Mouse (Mus musculus) erythroblast, adult 5-6 weeks (primary cell): ENCODE data around the gene Zfp444. TPM values are rescaled to one million over a fixed set of nuclear protein-coding genes. Genes with fewer than 3 reads are reported as not detected.
A peak's percentile ranks its signal among the peaks of the same experiment; 100 is the strongest.
"Not testable (repeated sequence)": the region's sequence is repeated elsewhere in the genome, so short reads cannot be mapped to it uniquely, and the experiment has no call there.

Experiments used
- ATAC-seq: replicated peaks from 2 replicates; pipeline ENCODE4 v1.8.0; 2016; ENCODE audit warnings: moderate number of reproducible peaks, mild to moderate bottlenecking, moderate TSS enrichment, inconsistent platforms; ENCODE audit not compliant: poor library complexity, low FRiP score, severe bottlenecking
- total RNA-seq, 2 experiments: library from RNA; stranded (forward) in 1 of 2; stranded (reverse) in 1 of 2; fragments of 150-400 nt in 1 of 2; fragments of 200-764, 138-1000 nt in 1 of 2; gene quantifications; 2 replicates each; pipeline versions ENCODE4 v1.2.3 to v1.2.4; 2015 to 2017; ENCODE audit warnings: low replicate concordance in 2 of 2

Gene Zfp444
- total RNA-seq, 2 experiments from 2014 or later, result 0.77 to 5.7 TPM

DNA sequence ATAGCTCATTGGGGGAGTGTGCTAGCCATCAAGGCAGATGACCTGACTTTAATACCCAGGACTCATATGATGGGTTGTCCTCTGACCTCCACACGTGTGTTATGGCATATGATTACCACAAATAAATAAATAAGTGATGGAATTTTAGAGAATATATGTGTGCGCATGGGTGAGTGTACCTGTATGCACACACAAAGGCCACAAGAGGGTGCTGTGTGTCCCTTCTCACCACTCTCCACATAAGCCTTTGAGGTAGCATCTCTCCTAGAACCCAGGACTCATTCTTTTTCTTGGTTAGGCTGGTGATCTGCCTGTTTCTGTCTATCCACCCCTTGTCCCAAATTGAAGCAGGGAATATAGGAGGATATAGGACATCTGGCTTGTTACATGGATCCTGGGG is 23.8 kb downstream of the Zfp444 start:
- no peak for ATAC-seq

DNA sequence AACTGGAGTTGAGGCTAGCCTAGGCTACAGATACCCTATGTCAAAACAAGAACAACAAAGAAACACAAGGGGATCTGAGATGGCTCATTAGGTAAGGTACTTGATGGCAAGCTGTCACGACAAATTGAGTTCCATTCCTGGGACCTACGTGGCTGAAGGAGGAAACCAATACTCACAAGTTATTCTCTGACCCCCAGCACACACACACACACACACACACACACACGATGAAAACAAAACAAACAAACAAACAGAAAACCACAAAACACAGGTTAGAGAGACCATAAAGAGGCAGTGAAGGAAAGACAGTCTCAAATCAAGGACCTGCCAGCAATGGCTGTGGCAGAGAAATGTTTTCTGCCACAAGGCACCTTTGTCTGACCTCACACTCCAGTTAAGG is 24.8 kb downstream of the Zfp444 start, which contains the start of gene Galp:
TSS of gene Galp (plus strand) at position 301 of the 400 bp plus-strand sequence.
- no peak for ATAC-seq

DNA sequence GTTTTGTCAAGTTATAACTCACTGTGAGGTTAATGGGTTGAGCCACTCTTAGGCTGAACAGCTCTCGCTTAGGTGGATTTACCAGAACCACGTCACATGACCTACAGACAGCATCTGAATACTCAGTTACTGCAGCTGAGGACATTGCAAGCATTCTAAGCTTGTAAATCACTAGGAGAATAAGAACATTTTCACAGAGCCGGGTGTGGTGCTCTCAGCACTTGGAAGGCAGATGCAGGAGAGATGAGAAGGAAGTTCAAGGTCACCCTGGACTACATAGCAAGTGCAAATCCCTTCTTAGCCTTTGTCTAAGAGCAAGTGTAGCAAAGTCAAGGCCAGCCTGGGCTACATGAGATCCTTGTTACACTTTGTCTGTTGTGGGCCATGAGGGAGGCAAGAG is 32.2 kb downstream of the Zfp444 start:
- no peak for ATAC-seq

DNA sequence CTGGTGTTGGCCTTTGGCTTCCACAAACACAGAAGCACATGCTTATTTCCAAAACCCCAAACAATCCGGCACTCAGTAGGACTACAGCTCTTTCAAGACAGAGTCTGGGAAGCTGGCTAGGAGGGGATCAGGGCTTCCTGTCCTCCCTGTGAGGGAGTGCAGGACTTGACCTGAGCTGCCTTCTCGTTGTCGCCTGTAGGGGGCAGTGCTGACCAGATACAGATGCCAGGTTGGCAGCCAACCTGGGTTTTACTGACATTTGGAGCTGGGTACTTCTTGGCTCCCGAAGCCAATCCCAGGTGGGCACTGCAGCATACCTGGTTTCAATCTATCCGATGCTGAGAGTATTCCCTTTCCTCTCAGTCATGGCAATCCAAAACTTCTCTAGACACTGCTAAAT is 41.1 kb downstream of the Zfp444 start:
- no peak for ATAC-seq

DNA sequence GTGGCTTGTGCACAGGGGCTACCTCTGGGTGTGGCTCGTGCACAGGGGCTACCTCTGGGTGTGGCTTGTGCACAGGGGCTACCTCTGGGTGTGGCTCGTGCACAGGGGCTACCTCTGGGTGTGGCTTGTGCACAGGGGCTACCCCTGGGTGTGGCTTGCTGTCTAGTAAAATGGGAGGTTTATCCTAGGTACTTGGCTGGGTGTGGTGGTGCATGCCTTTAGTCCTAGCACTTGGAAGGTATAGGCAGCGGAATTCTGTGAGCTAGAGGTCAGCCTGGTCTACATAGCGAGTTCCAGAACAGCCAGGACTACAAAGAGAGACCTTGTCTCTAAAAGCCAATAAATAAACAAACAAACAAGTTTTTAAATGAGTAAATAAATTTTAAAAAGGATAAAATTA is 42.7 kb downstream of the Zfp444 start:
- not testable (repeated sequence) for ATAC-seq

DNA sequence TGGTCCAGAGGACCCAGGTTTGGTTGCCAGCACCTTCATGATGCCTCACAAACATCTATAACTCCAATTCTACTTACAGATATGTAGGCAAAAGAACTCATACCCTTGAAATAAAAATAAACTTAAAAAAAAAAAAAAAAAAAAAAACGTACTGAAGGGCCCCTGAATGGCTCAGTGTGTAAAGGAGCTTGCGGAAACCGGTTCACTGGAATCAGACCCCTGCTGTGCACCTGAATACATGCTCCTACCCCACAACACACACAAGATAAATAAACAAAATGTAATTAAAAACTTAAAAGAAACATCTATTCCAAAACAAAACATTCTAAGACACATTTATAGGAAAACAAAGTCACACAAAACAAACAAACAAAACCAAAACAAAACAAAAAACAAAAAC is 48.1 kb downstream of the Zfp444 start:
- ATAC-seq, result no peak

DNA sequence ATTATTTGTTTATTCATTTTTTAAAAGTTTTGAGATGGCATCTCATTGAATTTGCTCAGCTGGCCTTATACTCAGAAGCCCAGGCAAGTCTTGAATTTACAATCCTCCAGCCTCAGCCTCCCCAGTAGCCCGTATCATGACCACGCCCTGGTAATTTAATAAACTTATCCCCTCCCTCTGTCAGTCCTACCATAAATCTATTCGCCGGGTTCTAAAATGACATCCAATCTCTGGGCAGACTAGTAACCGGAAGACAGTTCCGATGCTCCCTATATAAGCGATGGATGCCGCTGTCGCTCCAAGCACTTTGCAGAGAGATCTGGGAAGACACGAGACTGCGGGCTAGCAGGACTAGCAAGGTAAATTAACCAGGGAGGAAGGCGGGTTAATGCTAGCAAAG is 50.0 kb downstream of the Zfp444 start, which contains the start of gene Zscan5b:
TSS of gene Zscan5b (plus strand) at position 301 of the 400 bp plus-strand sequence.
- ATAC-seq, result no peak

DNA sequence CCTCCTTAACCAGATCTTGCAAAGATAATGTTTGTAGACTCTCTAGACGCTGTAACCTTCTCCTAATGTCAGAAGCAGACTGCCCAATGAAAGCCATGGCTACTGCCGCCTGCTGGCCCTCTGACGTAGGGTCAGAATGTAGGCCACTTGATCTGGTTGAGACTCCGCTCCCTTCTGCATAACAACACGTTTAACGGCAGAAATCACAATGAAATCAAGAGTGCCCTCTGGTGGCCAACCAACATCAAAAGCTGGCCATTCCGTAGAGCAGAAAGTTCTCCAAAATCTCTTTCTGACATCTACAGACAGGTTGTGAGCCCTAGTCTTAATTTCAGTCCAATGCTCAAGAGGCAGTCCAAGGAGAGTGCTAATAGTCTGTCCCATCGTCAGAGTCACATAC is 56.5 kb downstream of the Zfp444 start:
- not testable (repeated sequence) for ATAC-seq

DNA sequence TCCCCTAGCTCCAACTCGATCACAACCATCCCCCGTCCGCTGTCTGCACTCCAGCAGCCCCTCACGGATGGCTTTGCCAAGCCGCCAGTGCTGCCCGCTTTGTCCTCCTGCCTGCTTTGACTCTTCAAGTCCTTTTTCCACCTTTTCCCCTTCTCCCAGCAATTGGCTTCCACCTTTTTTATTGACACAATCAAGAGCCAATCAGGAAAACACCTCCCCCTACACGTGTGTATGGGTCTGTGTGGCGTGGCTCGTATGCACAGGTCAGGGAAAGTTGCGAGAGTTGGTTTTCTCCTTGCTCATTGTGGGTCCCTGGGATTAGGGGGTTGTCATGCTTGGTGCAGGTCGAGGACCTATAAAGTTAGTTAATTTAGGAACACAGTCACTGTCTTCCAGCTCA is 67.8 kb downstream of the Zfp444 start:
- no peak for ATAC-seq

DNA sequence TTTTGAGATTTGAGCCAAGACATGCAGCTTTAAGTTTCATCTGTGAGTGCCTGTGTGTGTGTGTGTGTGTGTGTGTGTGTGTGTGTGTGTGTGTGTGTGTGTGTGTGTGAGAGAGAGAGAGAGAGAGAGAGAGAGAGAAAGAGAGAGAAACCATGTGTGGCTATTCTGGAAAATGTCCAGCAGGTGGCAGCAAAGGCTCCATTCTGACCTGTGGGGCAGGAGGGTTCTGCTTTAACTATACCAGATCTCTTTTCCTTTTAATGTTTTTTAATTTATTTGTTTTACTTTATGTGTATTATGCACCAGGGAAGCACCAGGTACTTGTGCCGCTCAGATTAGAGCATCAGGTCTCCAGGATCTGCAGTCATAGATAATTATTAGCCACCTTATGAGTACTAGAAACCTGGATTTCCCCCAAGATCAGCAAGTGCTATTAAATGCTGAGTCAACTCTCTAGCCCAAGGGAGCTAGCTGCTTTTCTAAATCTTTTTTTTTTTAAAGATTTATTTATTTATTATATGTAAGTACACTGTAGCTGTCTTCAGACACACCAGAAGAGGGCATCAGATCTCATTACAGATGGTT is 68.9 kb downstream of the Zfp444 start:
- peak; percentile 69 for ATAC-seq

Other genes starting within 250 kb of the Zfp444 start
- gene Vmn1r65, start 161.2 kb upstream of the Zfp444 start, total RNA-seq (2015; ENCODE audit: low replicate concordance), result not detected in 2 replicates
- gene Vmn1r65, start 161.2 kb upstream of the Zfp444 start, total RNA-seq (2017; ENCODE audit: low replicate concordance), result not detected in 2 replicates
- gene Nlrp4c, start 127.1 kb upstream of the Zfp444 start, total RNA-seq (2015; ENCODE audit: low replicate concordance), result not detected in 2 replicates
- 0.14 TPM in 1 of 2 replicates, not detected in the other for gene Nlrp4c, start 127.1 kb upstream of the Zfp444 start, total RNA-seq (2017; ENCODE audit: low replicate concordance)
- 1.5 and 8.4 TPM in 2 replicates for gene Zfp787, start 16.2 kb upstream of the Zfp444 start, total RNA-seq (2015; ENCODE audit: low replicate concordance)
- 5.2 and 10.3 TPM in 2 replicates for gene Zfp787, start 16.2 kb upstream of the Zfp444 start, total RNA-seq (2017; ENCODE audit: low replicate concordance)
- not detected in 2 replicates for gene Galp, start 24.9 kb downstream of the Zfp444 start, total RNA-seq (2015; ENCODE audit: low replicate concordance)
- gene Galp, start 24.9 kb downstream of the Zfp444 start, total RNA-seq (2017; ENCODE audit: low replicate concordance), result not detected in 2 replicates
- gene Zscan5b, start 50.1 kb downstream of the Zfp444 start, total RNA-seq (2015; ENCODE audit: low replicate concordance), result not detected in 2 replicates
- not detected in 2 replicates for gene Zscan5b, start 50.1 kb downstream of the Zfp444 start, total RNA-seq (2017; ENCODE audit: low replicate concordance)
- not detected in 2 replicates for gene Epp13, start 80.5 kb downstream of the Zfp444 start, total RNA-seq (2015; ENCODE audit: low replicate concordance)
- not detected in 2 replicates for gene Epp13, start 80.5 kb downstream of the Zfp444 start, total RNA-seq (2017; ENCODE audit: low replicate concordance)
- not detected in 2 replicates for gene Zfp667, start 114.4 kb downstream of the Zfp444 start, total RNA-seq (2015; ENCODE audit: low replicate concordance)
- 0.09 and 0.84 TPM in 2 replicates for gene Zfp667, start 114.4 kb downstream of the Zfp444 start, total RNA-seq (2017; ENCODE audit: low replicate concordance)
- gene Zfp583, start 159.1 kb downstream of the Zfp444 start, total RNA-seq (2015; ENCODE audit: low replicate concordance), result not detected in 2 replicates
- gene Zfp583, start 159.1 kb downstream of the Zfp444 start, total RNA-seq (2017; ENCODE audit: low replicate concordance), result not detected in 2 replicates
- gene Gm3854, start 171.5 kb downstream of the Zfp444 start, total RNA-seq (2015; ENCODE audit: low replicate concordance), result not detected in 2 replicates
- gene Gm3854, start 171.5 kb downstream of the Zfp444 start, total RNA-seq (2017; ENCODE audit: low replicate concordance), result not detected in 2 replicates
- gene Zfp78, start 191.1 kb downstream of the Zfp444 start, total RNA-seq (2015; ENCODE audit: low replicate concordance), result not detected in 2 replicates
- 0.43 and 2.1 TPM in 2 replicates for gene Zfp78, start 191.1 kb downstream of the Zfp444 start, total RNA-seq (2017; ENCODE audit: low replicate concordance)
- gene Zfp28, start 211.1 kb downstream of the Zfp444 start, total RNA-seq (2015; ENCODE audit: low replicate concordance), result not detected in 2 replicates
- gene Zfp28, start 211.1 kb downstream of the Zfp444 start, total RNA-seq (2017; ENCODE audit: low replicate concordance), result 9.6 TPM in 1 of 2 replicates, not detected in the other
- not detected in 2 replicates for gene Smim17, start 226.5 kb downstream of the Zfp444 start, total RNA-seq (2015; ENCODE audit: low replicate concordance)
- not detected in 2 replicates for gene Smim17, start 226.5 kb downstream of the Zfp444 start, total RNA-seq (2017; ENCODE audit: low replicate concordance)
- gene Gm20715, start 238.1 kb downstream of the Zfp444 start, total RNA-seq (2015; ENCODE audit: low replicate concordance), result not detected in 2 replicates
- gene Gm20715, start 238.1 kb downstream of the Zfp444 start, total RNA-seq (2017; ENCODE audit: low replicate concordance), result not detected in 2 replicates